Mouse (Mus musculus) liver, adult (tissue): ENCODE data around the gene Tmed4.

ENCODE experiments used
- GATA4 ChIP-seq: IDR thresholded peaks from 2 replicates; pipeline ENCODE4 v1.6.1; 2014; ENCODE audit warnings: mild to moderate bottlenecking, low read length; ENCODE audit not compliant: insufficient replicate concordance

The Tmed4 gene

DNA sequence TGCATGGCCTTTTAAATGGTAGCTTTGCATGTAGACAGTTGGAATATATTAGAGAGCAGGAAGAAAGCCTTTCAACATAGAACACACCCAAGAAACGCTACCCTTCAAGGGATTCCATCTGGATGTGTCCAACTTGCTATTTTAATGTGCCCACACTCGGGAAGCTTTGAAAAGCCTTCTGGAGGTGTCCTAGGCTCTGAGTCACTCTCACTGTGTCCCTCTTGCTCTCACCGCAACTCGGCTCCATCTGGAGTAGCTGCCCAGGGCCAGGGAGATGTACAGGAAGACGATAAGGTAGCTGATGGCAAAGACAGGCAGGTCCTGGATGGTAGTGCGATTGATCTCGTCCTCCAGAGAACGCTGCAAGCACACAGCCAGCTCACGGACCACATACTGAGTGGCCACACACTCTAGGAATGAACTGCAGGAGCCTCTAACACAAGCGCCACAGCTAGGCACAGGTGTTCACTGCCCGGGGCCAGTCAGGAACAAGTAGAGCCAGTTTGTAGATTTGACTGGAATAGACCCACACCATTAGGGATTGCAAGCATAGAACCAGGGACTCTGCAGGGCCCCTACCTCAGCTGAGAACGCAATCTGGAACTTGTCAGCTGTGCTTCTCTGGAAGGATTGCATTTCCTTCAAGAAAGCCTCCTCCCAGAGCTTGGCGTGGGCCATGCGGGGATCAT lies 50.0 kb downstream of the Tmed4 start:
- TF ChIP-seq GATA4 = no peak

DNA sequence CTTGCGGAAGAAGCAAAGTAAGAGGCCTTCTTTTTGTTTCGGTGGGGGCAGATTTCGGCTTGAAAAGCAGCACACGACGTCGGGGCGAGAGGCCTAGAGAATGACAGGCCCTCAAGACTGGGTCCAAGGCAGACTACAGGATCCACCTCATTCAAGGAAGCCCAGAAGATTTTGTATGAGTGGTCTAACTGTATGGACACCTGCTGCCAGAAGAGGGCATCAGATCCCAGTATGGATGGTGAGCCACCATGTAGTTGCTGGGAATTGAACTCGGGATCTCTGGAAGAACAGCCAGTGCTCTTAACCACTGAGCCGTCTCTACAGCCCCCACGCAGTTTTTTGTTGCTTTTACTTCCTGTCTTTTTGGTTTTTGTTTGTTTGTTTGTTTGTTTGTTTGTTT lies 52.5 kb downstream of the Tmed4 start:
- TF ChIP-seq GATA4 = no peak
